Mouse (Mus musculus) fibroblast of lung, adult 2 months (primary cell): Measurements from ENCODE around the gene Mta2.
"Not testable (repeated sequence)": the region's sequence is repeated elsewhere in the genome, so short reads cannot be mapped to it uniquely, and the experiment has no call there.

Source experiments
- DNase-seq: peaks from one replicate; pipeline ENCODE4 v3.0.0-alpha.2; 2011; ENCODE audit warnings: low read depth

The Mta2 gene

GRCm38 (mm10) chr19:8941515-8942217 is at the start of gene Mta2:
Mta2 (plus strand) TSS chr19:8941875.
- peak; percentile 91 for DNase-seq

- no peak for DNase-seq
Measured at GRCm38 (mm10) chr19:8892829-8893766, 48.6 kb upstream of the Mta2 start, which contains the start of gene Ints5. Ints5 (plus strand) TSS chr19:8893005.

GRCm38 (mm10) chr19:8895397-8895960 is 46.2 kb upstream of the Mta2 start:
- no peak for DNase-seq

- not testable (repeated sequence) for DNase-seq
Measured at GRCm38 (mm10) chr19:8896231-8896630, 45.4 kb upstream of the Mta2 start.

GRCm38 (mm10) chr19:8897211-8897864 is 44.3 kb upstream of the Mta2 start:
- not testable (repeated sequence) for DNase-seq

- peak; percentile 80 for DNase-seq
Measured at GRCm38 (mm10) chr19:8897865-8898495, 43.7 kb upstream of the Mta2 start, which contains the start of gene Ganab. Ganab (plus strand) TSS chr19:8898071.

GRCm38 (mm10) chr19:8898576-8898975 is 43.1 kb upstream of the Mta2 start:
- no peak for DNase-seq

GRCm38 (mm10) chr19:8899079-8899478 is 42.6 kb upstream of the Mta2 start:
- no peak for DNase-seq

- DNase-seq, result no peak
Measured at GRCm38 (mm10) chr19:8903412-8903811, 38.3 kb upstream of the Mta2 start.

GRCm38 (mm10) chr19:8908531-8908930 is 33.1 kb upstream of the Mta2 start:
- no peak for DNase-seq

- DNase-seq, result no peak
Measured at GRCm38 (mm10) chr19:8911810-8912209, 29.9 kb upstream of the Mta2 start.

- no peak for DNase-seq
Measured at GRCm38 (mm10) chr19:8914212-8914611, 27.5 kb upstream of the Mta2 start.

GRCm38 (mm10) chr19:8919000-8919399 is 22.7 kb upstream of the Mta2 start:
- no peak for DNase-seq

- no peak for DNase-seq
Measured at GRCm38 (mm10) chr19:8919684-8920072, 22.0 kb upstream of the Mta2 start.

GRCm38 (mm10) chr19:8920073-8920736 is 21.5 kb upstream of the Mta2 start, which contains the start of gene B3gat3:
B3gat3 (plus strand) TSS chr19:8920374.
- peak; percentile 83 for DNase-seq

GRCm38 (mm10) chr19:8920836-8921291 is 20.8 kb upstream of the Mta2 start:
- DNase-seq, result no peak

- no peak for DNase-seq
Measured at GRCm38 (mm10) chr19:8921741-8922140, 19.9 kb upstream of the Mta2 start.

- no peak for DNase-seq
Measured at GRCm38 (mm10) chr19:8926766-8927165, 14.9 kb upstream of the Mta2 start.

- DNase-seq, result no peak
Measured at GRCm38 (mm10) chr19:8927891-8928525, 13.7 kb upstream of the Mta2 start.

- DNase-seq, result no peak
Measured at GRCm38 (mm10) chr19:8928689-8929223, 12.9 kb upstream of the Mta2 start.
